Mouse (Mus musculus) brain, embryonic 14.5 days (tissue): ENCODE results near the gene Tub.

Source experiments
- CTCF ChIP-seq: fragments of 200-500 bp; IDR thresholded peaks from 2 replicates; pipeline ENCODE4 v1.5.1; 2012; ENCODE audit warnings: inconsistent platforms, mild to moderate bottlenecking, moderate library complexity, borderline replicate concordance; ENCODE audit not compliant: insufficient read depth, insufficient read length; ENCODE audit errors: extremely low read depth
- POLR2A ChIP-seq: fragments of 200-500 bp; IDR thresholded peaks from 2 replicates; pipeline ENCODE4 v1.6.1; 2012; ENCODE audit warnings: mild to moderate bottlenecking, inconsistent platforms, borderline replicate concordance; ENCODE audit not compliant: poor library complexity, insufficient read depth, insufficient read length, severe bottlenecking; ENCODE audit errors: extremely low read depth

DNA sequence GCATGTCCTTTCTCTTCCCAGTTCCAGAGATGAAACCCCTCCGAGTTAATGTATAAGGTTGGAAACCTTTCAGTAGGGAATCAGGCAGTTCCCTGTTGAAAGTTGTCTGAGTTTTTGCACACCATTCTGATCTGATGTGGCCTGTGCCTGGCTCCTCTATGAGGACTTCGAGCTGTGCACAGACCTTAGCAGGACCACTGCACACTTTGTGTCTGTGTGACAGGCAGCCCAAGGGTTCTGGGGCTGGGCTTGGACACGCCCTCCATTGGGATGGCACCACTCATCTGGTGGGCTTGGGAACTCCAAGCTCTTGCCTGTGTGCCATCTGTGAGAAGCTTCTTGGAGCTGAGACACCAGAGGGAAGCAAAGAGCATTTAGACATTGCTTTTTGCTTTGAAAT is 81.2 kb downstream of the Tub start:
- TF ChIP-seq CTCF (no peak), POLR2A (no peak)
